Mouse (Mus musculus) spleen, postnatal 14 days (tissue): ENCODE results near the gene Fam189a1.

Experiments used
- DNase-seq, 2 experiments: peaks; one replicate each; pipeline ENCODE4 v3.0.0; 2021 to 2022; ENCODE audit warnings: low spot score in 2 of 2

Fam189a1 gene

DNA sequence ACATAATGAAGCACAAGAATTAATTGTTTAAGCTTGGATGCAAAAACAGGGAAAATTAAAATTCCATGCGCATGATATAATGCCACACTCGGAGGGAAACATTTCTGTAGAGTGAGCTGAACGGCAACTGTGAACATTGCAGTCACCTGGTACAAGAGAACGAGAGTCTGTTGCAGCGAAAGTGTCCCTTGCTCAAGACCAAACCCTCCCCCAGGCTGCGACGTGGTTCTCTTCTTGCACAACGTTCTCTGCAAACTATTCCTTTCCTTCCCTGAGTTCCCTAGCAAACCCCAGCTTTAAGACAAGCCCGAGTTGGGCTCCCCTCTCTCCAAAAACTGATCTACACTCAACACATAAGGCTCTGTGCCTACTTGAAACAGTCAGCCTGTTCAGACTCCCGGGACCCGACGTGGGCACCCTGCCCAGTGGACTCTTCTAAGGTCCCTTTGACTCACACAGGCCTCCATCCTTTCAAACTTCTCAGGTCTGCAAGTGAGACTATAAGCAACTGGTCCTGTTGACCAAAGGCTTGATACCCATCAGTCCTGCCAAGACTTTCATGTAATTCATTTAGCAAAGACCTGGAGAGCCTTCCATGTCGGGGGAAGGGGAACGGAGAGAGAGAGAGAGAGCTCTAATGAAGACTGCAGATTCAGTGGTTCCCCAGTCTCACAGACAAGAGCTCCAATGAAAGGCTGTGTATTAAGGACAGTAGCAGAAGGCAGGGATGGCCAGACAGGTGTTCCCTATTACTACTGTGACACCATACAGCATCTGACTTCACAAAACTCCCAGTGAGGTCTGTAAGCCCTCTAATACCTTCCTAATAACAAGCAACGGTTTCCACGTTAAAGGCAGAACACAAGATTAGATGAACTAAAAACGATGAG is 51.9 kb downstream of the Fam189a1 start:
- no peak for DNase-seq

DNA sequence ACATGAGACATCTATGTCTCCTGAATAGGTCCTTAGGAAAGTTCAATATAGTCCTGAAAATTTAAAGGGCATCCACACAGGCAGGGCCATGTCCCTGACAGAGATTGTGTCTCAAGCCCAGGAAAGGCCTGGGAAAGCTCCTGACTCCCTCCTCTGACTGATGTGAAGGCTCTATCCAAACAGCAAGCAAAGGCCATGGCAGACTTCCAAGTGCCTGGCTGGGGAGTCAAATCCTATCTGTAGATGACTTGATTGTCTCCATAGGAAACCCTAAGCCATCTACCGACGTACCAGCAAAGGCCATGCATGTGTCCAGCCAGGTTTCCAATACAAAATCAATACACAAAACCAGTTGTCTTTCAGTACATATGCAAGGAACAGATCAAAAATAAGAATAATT is 54.7 kb downstream of the Fam189a1 start:
- no peak for DNase-seq

DNA sequence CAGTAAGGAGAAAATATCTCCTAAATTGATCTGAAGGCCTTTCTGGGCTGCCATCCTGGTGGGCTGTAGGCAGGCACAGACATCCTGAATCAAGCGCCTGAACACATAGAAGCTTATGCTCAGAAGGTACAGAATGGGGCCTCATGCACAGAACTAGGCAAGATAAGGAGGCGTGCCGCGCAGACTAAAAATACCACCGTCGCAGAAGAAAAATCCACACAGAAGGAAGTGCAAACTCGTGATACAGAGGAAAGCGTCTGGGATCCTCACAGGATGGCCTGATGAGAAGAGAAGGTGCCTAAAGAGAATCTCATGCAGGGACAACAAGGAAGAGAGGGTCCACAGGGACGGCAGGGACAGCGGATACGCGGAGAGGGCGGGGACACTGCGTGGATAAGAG is 58.7 kb downstream of the Fam189a1 start:
- no peak for DNase-seq

DNA sequence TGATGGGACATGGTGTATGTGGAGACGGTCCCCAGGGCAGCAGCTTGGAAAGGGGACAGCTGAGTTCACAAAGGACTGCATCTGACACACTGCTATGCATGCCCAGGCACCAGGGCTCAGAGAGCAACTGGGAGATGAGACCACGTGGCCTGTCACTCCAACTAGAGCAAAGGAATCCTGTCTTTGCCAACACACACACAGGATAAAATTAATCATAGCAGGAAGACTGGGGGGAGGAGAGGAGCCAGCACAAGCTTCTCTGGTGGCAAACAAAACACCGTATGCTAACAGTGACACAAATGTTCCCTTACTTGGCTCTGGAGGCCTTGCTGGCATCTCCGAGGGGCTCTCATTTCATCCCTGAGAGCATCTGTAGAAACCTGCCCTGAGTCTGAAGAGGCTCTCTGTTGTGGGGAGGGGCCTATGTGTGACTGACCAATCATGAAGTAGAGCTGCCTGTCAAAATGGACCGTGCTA is 60.7 kb downstream of the Fam189a1 start:
- DNase-seq: no peak

DNA sequence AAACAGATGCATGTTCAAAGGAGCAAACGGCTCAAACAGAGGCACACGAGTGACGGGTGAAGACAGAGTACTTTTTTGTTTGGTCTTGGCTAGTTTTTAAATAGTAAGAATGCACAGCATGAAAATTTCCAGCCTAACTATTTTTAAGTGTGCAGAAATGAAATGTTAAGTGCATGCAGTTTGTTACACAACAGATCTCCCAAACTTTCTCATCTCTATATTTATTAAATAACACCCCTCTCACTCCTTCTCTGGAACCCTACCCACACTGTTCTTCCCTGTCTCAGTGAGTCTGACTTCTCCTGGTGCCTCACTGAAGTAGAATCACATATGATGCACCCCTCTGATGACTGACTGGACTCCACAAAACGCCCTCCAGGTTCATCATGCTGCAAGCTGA is 63.1 kb downstream of the Fam189a1 start:
- DNase-seq: no peak

DNA sequence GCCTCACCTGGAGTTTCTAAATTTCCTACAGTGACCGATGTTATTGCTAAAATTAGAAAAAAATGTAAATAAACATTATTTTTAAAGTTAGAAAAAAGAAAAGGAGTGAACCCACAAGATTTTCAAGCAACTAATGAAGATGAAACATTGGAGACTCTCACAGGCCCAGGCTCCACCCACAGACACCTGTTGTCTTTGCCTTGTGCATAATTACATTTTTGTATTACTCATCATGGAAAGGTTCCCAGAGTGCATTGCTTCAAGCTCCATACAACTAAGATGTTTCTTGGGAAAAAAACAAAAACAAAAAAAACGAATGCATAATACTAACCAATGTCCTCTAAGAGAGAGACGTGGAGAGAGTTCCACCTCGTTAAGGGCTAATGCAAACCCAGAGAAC is 64.9 kb downstream of the Fam189a1 start:
- DNase-seq: no peak

DNA sequence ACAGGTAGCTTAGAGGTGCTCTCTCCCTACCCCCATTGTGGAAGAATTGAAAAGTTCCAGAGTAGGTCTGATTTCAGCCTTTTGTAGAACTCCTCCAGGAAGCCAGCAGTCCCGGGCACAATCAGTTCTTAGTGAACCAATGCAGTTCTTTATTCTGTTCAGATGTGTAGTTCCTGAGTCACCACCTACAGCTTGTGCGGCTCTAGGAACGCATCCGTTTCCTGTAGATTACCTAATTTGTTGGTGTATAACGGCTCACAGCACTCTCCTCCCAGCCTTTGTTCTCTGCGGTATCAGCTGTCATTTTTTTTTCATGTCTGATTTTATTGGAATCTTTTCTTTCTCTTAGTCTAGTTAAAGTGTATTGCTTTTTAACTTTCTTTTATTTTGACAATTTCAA is 70.4 kb downstream of the Fam189a1 start:
- no peak for DNase-seq

DNA sequence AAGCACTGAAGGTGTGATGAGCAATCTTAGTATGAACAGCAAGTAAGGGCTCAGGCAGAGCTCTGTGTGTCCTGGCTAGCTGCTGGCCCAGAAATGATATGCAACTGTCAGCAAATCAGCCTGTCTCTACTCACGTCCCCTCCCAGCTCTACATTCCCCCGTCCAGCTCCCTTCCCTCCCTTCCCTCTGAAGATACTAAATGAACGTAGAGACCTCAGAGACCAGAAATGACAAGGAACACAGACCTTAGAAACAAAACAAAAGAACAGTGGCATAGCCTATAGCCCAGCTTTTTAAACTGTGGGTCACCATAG is 73.6 kb downstream of the Fam189a1 start:
- no peak for DNase-seq

DNA sequence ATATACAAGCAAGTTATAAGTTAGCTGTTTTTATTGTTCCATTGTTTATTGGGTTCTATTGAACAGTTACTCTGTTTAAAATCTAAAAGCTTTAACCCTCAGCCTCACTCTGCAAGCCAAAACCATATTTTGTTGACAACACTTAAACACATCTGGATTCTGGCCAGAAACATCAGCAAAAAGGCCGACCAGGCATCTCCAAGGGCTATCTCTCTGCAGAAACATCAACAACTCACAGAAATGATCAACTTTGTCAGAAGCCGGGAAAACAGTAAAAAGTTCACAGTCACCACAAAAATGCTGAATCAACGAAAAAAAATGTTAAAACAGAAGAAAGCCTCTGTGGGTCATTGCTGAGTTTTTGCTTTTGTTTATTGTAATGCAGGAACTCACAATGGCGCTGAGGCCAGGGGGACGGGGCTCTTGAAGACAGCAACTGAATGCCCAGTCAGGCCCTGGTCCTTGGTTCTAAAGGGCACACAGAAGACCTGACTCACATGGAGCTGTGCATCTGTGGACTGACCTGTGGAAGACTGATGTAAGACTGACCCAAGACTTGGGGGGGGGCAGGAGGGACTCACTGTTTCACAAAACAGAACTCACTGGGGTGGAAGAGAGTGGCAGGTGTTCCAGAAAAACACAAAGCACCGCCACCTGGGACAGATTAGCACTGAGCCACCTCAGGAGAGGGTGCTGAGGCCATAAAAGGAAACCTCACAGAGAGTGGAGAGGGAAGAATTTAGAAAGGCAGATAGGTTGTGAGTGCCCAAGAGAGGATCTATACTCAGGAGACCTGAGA is 74.2 kb downstream of the Fam189a1 start:
- no peak for DNase-seq

DNA sequence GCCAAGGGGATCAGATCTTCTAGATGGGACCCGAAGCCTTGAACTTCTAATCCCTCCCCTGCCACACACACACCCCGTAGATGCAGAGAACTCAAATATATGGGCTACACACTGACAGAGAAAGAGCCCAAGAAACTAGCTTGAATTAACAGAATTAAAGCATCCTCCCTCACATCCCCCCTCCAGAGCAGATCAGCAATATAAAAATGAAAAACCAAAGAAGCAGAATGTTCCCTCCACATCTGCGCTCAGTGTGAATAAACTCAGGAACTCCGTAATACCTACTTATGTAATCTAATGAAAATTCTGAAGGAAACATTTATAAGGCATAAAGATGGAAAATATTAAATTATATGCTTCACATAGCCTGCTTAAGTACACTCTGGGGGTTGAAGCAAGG is 80.2 kb downstream of the Fam189a1 start:
- no peak for DNase-seq

DNA sequence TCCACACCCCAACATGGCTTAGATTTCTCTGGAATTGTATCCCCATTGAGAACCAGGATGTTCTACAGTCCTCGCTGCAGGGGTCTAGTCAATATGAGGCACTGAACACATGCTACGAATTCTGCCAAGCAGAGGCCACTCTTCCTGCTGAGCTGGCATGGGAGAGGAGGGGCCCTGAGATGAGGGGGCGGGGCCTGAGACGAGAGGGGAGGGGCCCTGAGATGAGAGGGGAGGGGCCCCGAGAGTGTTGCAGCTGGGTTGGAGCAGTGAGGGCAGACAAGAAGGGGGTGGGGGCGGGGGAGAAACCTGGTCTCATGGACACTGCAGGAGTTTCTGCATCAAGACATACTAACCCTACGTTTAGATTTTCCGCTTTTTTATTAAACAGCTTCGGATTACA is 82.2 kb downstream of the Fam189a1 start:
- no peak for DNase-seq

DNA sequence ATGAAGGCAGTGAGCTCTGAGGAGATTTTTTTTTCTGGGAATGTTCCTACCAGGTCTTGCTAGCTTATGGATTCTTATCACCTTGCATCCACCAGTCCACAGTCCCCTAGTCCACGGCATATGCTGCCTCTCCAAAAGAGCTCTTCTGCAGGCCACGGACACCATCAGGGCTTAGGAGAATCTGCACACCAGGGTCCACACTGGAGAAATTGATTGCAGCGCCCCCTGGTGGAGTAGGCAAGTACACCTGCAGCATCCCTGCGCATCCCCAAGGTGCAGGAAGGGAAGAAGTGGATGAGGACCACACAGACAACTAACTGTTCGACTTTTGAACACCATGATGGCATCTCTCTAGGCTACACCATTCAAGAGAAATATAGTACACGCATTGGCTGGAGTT is 82.8 kb downstream of the Fam189a1 start:
- DNase-seq: peak in 1 of 2 experiments; percentile 17

DNA sequence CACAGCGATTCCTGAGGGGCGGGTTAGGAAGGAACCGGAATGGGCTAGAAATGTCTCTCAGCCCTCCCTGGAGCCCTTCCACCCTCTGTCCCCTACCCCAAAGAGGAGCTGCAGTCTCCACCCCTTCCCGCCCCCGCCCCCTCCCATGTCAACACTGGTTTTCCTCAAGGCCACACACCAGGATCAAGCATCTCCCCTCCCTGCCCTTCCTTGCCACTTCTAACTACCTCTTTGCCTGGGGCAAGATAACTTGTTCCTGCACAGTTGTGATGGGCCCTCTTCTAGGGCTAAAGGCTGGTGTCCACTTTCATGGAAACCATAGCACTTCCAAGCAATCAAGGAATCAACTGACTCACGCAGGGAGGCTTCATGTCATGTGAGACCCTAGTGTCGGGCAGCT is 90.2 kb downstream of the Fam189a1 start:
- DNase-seq: no peak

DNA sequence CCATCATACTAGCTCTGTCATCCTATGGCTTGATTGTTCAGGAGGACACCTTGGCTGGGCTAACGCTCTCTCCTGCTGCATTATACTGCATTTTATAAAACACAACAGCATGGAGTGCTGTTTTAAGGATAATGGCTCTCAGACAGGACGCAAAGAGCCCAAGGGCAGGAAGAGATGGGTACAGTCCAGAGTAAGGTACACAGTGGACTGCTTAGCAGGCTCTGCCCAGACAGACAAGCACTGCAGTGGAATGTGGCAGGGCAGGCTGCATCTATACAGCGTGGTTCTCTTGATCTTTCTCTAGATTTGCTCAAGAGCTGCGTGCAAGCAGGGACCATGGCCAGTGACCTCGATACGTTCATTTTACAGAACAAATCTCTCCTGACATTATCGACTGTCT is 90.9 kb downstream of the Fam189a1 start:
- no peak for DNase-seq

DNA sequence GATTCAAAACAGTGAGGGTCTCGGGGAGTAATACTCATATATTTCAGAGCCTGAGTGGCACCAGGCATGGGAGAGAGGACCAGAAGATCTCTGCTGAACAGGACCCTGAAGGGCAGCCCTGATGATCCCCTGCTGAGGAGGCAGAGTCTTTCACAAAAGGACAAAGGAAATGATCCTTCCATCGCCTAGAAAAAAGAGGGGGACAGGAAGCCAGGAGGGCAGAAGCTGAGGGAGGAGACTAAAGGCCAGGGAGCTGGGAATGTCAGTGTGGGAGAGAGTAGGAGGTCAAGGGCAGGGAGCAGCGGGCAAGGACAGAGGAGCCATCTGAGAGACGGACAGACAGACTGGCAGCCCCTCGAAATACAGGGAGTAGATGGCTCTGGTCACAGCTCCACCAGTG is 91.7 kb downstream of the Fam189a1 start:
- DNase-seq: no peak

DNA sequence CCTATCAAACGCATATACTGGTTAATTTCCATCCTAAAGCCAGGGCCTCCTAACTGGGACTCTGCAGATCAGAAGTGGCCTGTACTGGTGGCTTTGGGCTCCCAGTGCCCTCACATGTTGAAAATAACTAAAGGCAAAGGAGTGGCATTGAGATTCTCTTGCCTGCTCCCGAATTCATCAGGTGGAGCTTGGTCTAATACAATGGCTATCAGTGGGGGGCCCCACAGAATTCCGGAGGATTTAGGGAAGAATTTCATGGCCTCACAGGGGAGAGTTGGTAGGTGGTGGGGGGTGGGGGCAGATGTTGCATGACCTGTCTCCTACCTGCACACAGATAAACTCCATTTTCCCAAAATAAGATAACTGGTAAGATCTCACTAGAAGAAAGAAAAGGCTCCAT is 92.3 kb downstream of the Fam189a1 start:
- no peak for DNase-seq

DNA sequence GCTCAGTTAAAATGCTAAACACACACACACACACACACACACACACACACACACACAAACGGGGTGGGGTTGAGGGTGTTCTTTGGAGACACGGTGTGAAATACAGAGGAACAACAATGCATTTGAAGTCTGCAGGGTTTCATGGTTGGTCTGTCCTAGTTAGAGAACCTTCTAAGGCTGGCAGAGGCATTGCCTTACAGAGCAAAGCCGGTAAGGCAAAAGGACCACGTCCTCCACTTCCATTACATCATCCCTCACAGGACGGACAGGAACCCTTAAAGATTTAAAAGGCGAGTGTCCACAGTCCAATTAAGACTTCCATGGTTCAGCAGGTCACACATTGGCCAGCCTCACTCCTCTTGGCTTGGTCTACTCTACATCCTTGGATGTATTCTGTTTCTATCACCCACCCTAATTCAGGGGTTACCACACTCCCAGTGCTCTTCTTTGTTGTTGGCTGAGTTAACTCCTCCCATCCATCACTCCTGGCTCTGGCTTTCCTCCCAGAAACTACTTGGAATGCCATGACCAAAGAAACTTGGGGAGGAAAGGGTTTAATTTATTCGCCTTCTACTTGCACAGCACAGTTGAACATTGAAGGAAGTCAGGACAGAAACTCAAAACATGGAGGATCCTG is 96.1 kb downstream of the Fam189a1 start:
- DNase-seq: no peak

DNA sequence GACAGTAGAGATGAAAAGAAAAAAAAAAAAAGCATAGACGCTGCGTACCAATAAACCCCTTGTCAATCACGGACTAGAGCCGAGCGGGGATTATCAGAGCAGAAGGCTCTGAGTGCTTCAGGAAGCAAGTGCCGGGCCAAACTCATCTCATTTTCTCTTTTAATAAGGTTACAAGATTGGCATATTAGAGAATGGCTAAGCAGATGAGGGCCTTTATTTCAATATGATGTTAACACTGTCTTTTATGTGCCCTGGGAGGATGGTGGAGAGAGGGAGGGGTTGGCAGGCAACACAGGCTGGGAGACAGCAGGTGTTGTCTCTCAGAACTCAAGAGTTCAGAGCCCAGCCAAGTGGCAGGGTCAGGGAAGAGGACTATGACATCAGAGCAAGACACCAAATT is 99.5 kb downstream of the Fam189a1 start:
- DNase-seq: no peak

DNA sequence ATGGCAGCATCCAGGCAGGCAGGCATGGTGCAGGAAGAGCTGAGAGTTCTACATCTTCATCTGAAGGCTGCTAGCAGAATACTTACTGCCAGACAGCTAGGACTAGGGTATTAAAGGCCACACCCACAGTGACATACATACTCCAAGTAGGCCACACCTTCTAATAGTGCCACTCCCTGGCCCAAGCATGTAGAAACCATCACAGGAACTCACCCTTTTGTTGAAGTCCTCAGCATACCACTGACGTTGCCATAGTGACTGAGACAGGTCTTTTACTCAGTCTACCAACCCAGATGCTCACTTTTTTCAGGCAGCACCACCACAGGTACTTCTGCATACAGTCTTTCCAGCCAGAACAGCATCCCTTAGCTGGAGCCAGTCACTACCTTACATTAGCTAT is 104.4 kb downstream of the Fam189a1 start:
- DNase-seq: no peak

DNA sequence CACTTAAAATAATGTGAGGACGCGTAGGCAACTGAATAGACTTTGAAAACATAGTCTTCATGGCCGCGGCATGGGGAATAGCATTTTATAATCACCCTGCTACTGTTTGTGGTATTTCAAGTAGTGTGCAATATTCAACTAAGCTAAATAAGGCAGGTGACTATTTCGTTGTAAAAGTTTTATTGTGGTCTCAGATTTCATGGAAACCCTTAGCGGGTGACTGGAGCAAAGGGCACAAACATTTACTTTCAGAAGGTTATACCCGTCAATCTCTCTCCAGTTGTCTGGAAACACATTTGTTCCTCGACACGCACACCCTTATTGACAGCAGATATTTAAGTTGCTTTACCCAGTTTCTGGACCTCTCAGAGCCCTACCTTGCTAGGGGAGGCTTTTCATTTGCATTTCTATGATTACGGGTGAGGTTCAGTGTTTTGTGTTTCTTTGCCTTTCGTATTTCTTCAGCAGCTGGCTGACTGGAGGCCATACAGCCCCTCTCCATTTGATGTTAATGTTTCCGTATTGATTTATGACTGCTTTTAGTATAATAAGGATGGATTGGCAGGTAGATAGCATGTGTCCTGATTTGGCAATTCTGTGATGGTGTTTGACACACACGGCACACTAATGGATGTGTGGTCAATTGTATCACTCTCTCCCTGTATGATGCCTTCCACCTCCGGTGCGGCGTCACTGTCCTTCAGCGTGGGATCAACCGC is 107.0 kb downstream of the Fam189a1 start:
- no peak for DNase-seq

DNA sequence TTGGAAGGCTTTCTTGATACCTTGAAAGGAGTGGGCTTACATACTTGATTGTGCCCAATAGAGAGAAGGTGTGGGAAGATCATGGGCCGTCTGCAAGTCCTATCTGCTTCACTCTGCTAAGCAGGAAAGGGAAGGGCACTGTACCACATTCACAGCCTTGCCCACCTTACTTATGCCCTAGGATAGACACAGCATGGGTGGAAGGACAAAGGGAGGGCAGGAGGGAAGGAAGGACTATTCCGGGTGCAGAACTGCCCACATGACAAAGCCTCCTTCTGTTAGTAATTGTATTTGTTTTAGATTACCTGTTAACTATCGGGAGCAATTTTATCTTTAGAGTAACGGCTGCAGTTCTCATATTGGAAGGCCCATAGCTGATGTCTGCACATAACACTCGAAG is 108.7 kb downstream of the Fam189a1 start:
- no peak for DNase-seq

DNA sequence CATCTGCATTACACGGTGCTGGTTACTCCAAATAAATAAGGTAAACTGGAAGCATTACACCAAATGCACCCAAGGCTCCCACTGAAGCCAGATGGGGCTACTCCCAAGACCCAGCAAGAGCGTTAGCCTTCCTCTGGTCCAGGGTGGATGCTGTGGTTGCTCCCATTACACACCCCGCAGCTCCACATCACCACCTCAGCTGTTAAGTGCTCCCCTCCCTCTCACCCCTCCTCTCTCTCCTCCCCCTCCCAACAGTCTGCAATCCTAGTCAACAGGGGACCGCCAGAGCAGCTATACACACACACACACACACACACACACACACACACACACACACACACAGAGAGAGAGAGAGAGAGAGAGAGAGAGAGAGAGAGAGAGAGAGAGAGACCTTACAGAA is 109.7 kb downstream of the Fam189a1 start:
- no peak for DNase-seq
